Mouse (Mus musculus) stomach, postnatal 0 days (tissue): ENCODE data around the gene Med31. TPM values are rescaled to one million over a fixed set of nuclear protein-coding genes. Genes with fewer than 3 reads are reported as not detected.

Source experiments
- ATAC-seq: fragments of 200-750 bp; cut with Nextera tagmentation; 2 replicates; pipeline ENCODE4 v1.8.0; 2017; ENCODE audit not compliant: low FRiP score, low TSS enrichment
- DNase-seq: peaks from one replicate; pipeline ENCODE4 v3.0.0-alpha.2; 2016; ENCODE audit warnings: low spot score
- H3K27ac ChIP-seq: fragments of 300-500 bp; sonication (generic); replicated peaks from 2 replicates; pipeline ENCODE4 v1.5.1; 2014; ENCODE audit warnings: mild to moderate bottlenecking, control low read depth
- H3K27me3 ChIP-seq: fragments of 300-500 bp; sonication (generic); 2 replicates; pipeline ENCODE4 v1.6.1; 2014; ENCODE audit warnings: low read length; ENCODE audit not compliant: control insufficient read depth, insufficient read depth
- H3K36me3 ChIP-seq: fragments of 300-500 bp; sonication (generic); 2 replicates; pipeline ENCODE4 v1.6.1; 2014; ENCODE audit warnings: low read length, mixed read lengths; ENCODE audit not compliant: control insufficient read depth, insufficient read depth
- H3K4me1 ChIP-seq: fragments of 300-500 bp; sonication (generic); replicated peaks from 2 replicates; pipeline ENCODE4 v1.6.1; 2014; ENCODE audit warnings: antibody characterized with exemption; ENCODE audit not compliant: control insufficient read depth, insufficient read depth
- H3K4me2 ChIP-seq: fragments of 300-500 bp; sonication (generic); replicated peaks from 2 replicates; pipeline ENCODE4 v1.6.1; 2014; ENCODE audit warnings: low read depth, mild to moderate bottlenecking, control low read depth, moderate library complexity
- H3K4me3 ChIP-seq: fragments of 300-500 bp; sonication (generic); 2 replicates; pipeline ENCODE4 v1.5.1; 2014; ENCODE audit warnings: low read depth, low read length, control low read depth
- H3K9ac ChIP-seq: fragments of 300-500 bp; sonication (generic); 2 replicates; pipeline ENCODE4 v1.6.1; 2014; ENCODE audit warnings: mild to moderate bottlenecking, low read length, control low read depth, mixed read lengths
- H3K9me3 ChIP-seq: fragments of 300-500 bp; sonication (generic); 2 replicates; pipeline ENCODE4 v1.6.1; 2016; ENCODE audit warnings: low read length; ENCODE audit not compliant: control insufficient read depth
- CTCF ChIP-seq: IDR thresholded peaks from 2 replicates; pipeline ENCODE4 v1.5.1; 2016; ENCODE audit warnings: antibody characterized with exemption, low read depth, mild to moderate bottlenecking, moderate library complexity
- EP300 ChIP-seq: optimal IDR thresholded peaks from 2 replicates; pipeline ENCODE3; 2016; ENCODE audit warnings: antibody characterized with exemption
- WGBS: fragments of 180-500 bp; shearing (Covaris S2); extraction: QIAGEN DNeasy Blood & Tissue Kit; methylation state at CpG from one replicate; pipeline ENCODE4 v1.1.7; 2014; 5-methylcytosine and 5-hydroxymethylcytosine counted together
- polyA plus RNA-seq: library from polyadenylated mRNA; unstranded; fragments of >200 nt; fragmentation: Nextera tagmentation; extraction: Ambion mirVana; gene quantifications from 2 replicates; pipeline ENCODE4 v1.2.1, GENCODE M21; 2015

Med31 gene
- 25.8 and 28.1 TPM in 2 replicates for polyA plus RNA-seq

GRCm38 (mm10) chr11:72215410-72215797 lies at the start of gene Med31:
Med31 (minus strand) TSS chr11:72215592.
- 2% methylated on average over 29 of the region's 29 CpGs for WGBS
- Histone ChIP-seq H3K4me1 (no peaks in the 10 kb centered on the region), H3K27me3 (no peaks in the 10 kb centered on the region), H3K36me3 (peaks cover 2% of the 10 kb centered on the region; the same call in 1 of the 2 replicates), H3K4me2 (peak within 1 kb of the TSS; percentile 91), H3K4me3 (peak within 1 kb of the TSS; percentile 70), H3K9me3 (no peaks in the 10 kb centered on the region), H3K27ac (peak within 1 kb of the TSS; percentile 77), H3K9ac (peak within 1 kb of the TSS; percentile 76)
- peak; percentile 79 for ATAC-seq
- DNase-seq, result peak; percentile 84
- TF ChIP-seq CTCF (peak; percentile 11; the same call in 1 of the 2 replicates), EP300 (no peak)

- 79% methylated on average over 2 of the region's 2 CpGs for WGBS
- Histone ChIP-seq H3K27ac (no peak overlapping the region), H3K9ac (no peak overlapping the region), H3K4me3 (no peak overlapping the region), H3K4me1 (no peaks in the 10 kb centered on the region), H3K27me3 (no peaks in the 10 kb centered on the region), H3K4me2 (no peak overlapping the region), H3K9me3 (no peaks in the 10 kb centered on the region), H3K36me3 (no peaks in the 10 kb centered on the region)
- no peak for TF ChIP-seq CTCF
- no peak for TF ChIP-seq EP300
- no peak for ATAC-seq
- DNase-seq, result no peak
Observed at GRCm38 (mm10) chr11:72256441-72256840, 41.0 kb upstream of the Med31 start.

- 90% methylated on average over 4 of the region's 4 CpGs for whole genome bisulfite sequencing
- Histone ChIP-seq H3K4me2 (no peak overlapping the region), H3K9ac (no peak overlapping the region), H3K27ac (no peak overlapping the region), H3K27me3 (no peaks in the 10 kb centered on the region), H3K9me3 (no peaks in the 10 kb centered on the region), H3K36me3 (no peaks in the 10 kb centered on the region), H3K4me1 (no peaks in the 10 kb centered on the region), H3K4me3 (no peak overlapping the region)
- TF ChIP-seq EP300 (no peak), CTCF (no peak)
- DNase-seq (no peak), ATAC-seq (no peak)
Observed at GRCm38 (mm10) chr11:72255629-72256028, 40.2 kb upstream of the Med31 start.

GRCm38 (mm10) chr11:72245196-72245753 lies 29.9 kb upstream of the Med31 start:
- no peak overlapping the region for H3K9ac ChIP-seq

GRCm38 (mm10) chr11:72240062-72240860 lies 24.9 kb upstream of the Med31 start:
- Histone ChIP-seq H3K4me2 (no peak overlapping the region), H3K4me1 (no peaks in the 10 kb centered on the region), H3K27me3 (no peaks in the 10 kb centered on the region), H3K4me3 (no peak overlapping the region), H3K9ac (no peak overlapping the region), H3K27ac (no peak overlapping the region), H3K9me3 (no peaks in the 10 kb centered on the region), H3K36me3 (no peaks in the 10 kb centered on the region)
- WGBS, result 72% methylated on average over 4 of the region's 4 CpGs
- 0 out of 2 replicates have a peak, but pooled peaks have one; percentile 18 for TF ChIP-seq CTCF
- no peak for TF ChIP-seq EP300
- DNase-seq, result no peak
- ATAC-seq, result no peak

More at GRCm38 (mm10) chr11:72245196-72245753, 29.9 kb upstream of the Med31 start:
- H3K9me3 ChIP-seq, result no peaks in the 10 kb centered on the region
- ATAC-seq (no peak), DNase-seq (no peak)
- no peaks in the 10 kb centered on the region for H3K27me3 ChIP-seq
- no peak overlapping the region for H3K4me2 ChIP-seq
- WGBS, result 77% methylated on average over 8 of the region's 8 CpGs
- H3K36me3 ChIP-seq, result no peaks in the 10 kb centered on the region
- no peak overlapping the region for H3K27ac ChIP-seq
- H3K4me1 ChIP-seq, result no peaks in the 10 kb centered on the region
- TF ChIP-seq EP300 (no peak), CTCF (no peak)
- H3K4me3 ChIP-seq, result no peak overlapping the region

- 79% methylated on average over 5 of the region's 5 CpGs for WGBS
- TF ChIP-seq CTCF (no peak), EP300 (no peak)
- Histone ChIP-seq H3K9me3 (no peaks in the 10 kb centered on the region), H3K9ac (no peak overlapping the region), H3K4me3 (no peak overlapping the region), H3K36me3 (no peaks in the 10 kb centered on the region), H3K27ac (no peak overlapping the region), H3K27me3 (no peaks in the 10 kb centered on the region), H3K4me2 (no peak overlapping the region), H3K4me1 (no peaks in the 10 kb centered on the region)
- ATAC-seq (no peak), DNase-seq (no peak)
Observed at GRCm38 (mm10) chr11:72234013-72234412, 18.6 kb upstream of the Med31 start.
